Mouse (Mus musculus): ENCODE measurements around the gene Sesn2. TPM values are rescaled to one million over a fixed set of nuclear protein-coding genes. Genes with fewer than 3 reads are reported as not detected.

Gene Sesn2
- total and polyA plus RNA-seq, 3 experiments = 9.6 to 27.5 TPM; not detected in 1

DNA sequence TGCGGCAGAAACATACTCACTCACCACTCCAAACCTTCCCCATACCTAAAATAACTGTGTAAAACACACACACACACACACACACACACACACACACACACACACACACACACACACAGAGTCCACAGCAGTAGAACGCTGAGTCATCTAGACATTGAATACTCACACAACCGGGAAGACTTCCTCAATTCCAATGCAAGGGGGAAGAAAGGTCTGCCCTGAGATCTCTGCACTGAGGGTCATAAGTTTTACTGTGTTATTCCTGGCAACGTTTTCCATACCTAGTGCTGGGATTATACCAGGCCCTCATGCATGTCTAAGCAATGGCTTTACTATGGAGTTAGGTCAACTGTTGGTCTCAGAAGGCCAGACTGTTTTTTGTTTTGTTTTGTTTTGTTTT, 19.0 kb upstream of the Sesn2 start (continued):
- TF ChIP-seq MYC (IDR thresholded peaks at IDR 0.05; ENCODE audit: low read depth, low read length) (no peak), EP300 (IDR thresholded peaks at IDR 0.05; ENCODE audit: low read depth in 1 of 2, low read length in 2 of 2) (peak; percentile 69 to 71), JUND (IDR thresholded peaks at IDR 0.05; ENCODE audit: low read depth, low read length) (0 out of 2 replicates have a peak, but pooled peaks have one; percentile 13), NRF1 (IDR thresholded peaks at IDR 0.05; ENCODE audit: insufficient read depth, low read depth, low read length, poor library complexity, severe bottlenecking) (no peak), GATA1 (IDR thresholded peaks at IDR 0.05; ENCODE audit: low read depth, low read length) (no peak), ELF1 (IDR thresholded peaks at IDR 0.05; ENCODE audit: low read depth, low read length) (0 out of 2 replicates have a peak, but pooled peaks have one; percentile 22), MAFK (IDR thresholded peaks at IDR 0.05; ENCODE audit: borderline replicate concordance, low read depth, low read length) (peak; percentile 93), ETS1 (IDR thresholded peaks at IDR 0.05; ENCODE audit: low read depth, low read length) (peak; percentile 89), MYB (IDR thresholded peaks at IDR 0.05; ENCODE audit: low read depth, low read length) (no peak), TBP (IDR thresholded peaks at IDR 0.05; ENCODE audit: low read depth, low read length) (peak; percentile 25; the same call in 1 of the 2 replicates), ZMIZ1 (IDR thresholded peaks at IDR 0.05; ENCODE audit: low read depth, low read length) (peak; percentile 39; the same call in 1 of the 2 replicates)

DNA sequence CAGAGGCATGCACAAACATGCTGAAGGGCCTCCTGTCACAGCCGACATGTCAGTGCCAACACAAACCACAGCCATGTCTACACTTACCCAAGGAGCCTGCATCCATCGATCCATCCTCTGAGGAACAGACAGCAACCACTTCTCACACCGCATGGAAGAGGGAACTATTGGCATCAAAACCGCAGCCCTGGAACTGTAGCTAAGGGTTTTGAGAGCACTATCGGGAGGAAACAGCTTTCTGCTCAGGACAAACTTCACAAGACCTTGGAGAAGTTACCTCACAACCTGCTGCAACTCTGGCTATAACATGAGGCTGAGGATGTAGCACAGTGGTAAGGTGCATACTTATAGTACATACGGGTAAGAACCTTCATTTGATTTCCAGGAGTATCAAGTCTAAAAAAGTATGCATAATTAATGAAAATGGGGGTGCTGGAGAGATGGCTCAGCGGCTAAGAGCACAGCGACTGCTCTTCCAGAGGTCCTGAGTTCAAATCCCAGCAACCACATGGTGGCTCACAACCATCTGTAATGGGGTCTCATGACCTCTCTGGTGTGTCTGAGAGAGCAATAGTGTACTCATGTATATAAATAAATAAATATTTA, 17.7 kb upstream of the Sesn2 start:
- Histone ChIP-seq H3K36me3 (ENCODE audit: control insufficient read depth in 1 of 2, insufficient read depth in 2 of 2, low read length in 2 of 2) (peaks cover 0 to 42% of the 10 kb centered on the region in 2 experiments; a peak in 2 of 4 replicates), H3K27ac (ENCODE audit: control insufficient read depth, low read depth, low read length) (peak overlapping the region; percentile 8; the same call in 1 of the 2 replicates), H3K4me3 (ENCODE audit: control insufficient read depth in 1 of 2, insufficient read depth in 1 of 2, low read depth in 2 of 2, low read length in 2 of 2) (no peak overlapping the region), H3K4me1 (ENCODE audit: control insufficient read depth in 1 of 2, insufficient read depth in 2 of 2, low read length in 2 of 2) (peaks cover 16 to 49% of the 10 kb centered on the region in 2 experiments), H3K9ac (ENCODE audit: control insufficient read depth, low read depth, low read length, poor library complexity, severe bottlenecking) (no peak overlapping the region), H3K9me3 (replicated peaks; ENCODE audit: insufficient read depth, low read length) (no peaks in the 10 kb centered on the region), H3K27me3 (ENCODE audit: control insufficient read depth in 1 of 2, insufficient read depth in 2 of 2, low read length in 2 of 2) (no peaks in the 10 kb centered on the region), H3K79me2 (ENCODE audit: control insufficient read depth, insufficient read depth, low read length, poor library complexity) (peaks cover 16% of the 10 kb centered on the region)
- DNase-seq (ENCODE audit: low read depth, low spot score) = peak; percentile 89
- TF ChIP-seq ZNF384 (IDR thresholded peaks at IDR 0.05; ENCODE audit: low read depth, low read length) (no peak), JUND (IDR thresholded peaks at IDR 0.05; ENCODE audit: low read depth, low read length) (no peak; the same call in 1 of the 2 replicates), ETS1 (IDR thresholded peaks at IDR 0.05; ENCODE audit: low read depth, low read length) (peak; percentile 55), POLR2AphosphoS2 (IDR thresholded peaks at IDR 0.05; ENCODE audit: low read length) (peak; percentile 71), RCOR1 (IDR thresholded peaks at IDR 0.05; ENCODE audit: low read depth, low read length) (peak; percentile 55; the same call in 1 of the 2 replicates), MAX (IDR thresholded peaks at IDR 0.05; ENCODE audit: low read length) (peak; percentile 36; the same call in 1 of the 2 replicates), USF1 (IDR thresholded peaks at IDR 0.05; ENCODE audit: low read depth, low read length) (no peak), EP300 (IDR thresholded peaks at IDR 0.05; ENCODE audit: low read depth in 1 of 2, low read length in 2 of 2) (peak; percentile 81 to 86), TCF12 (IDR thresholded peaks at IDR 0.05; ENCODE audit: low read depth, low read length) (peak; percentile 74; the same call in 1 of the 2 replicates), GATA1 (IDR thresholded peaks at IDR 0.05; ENCODE audit: low read depth, low read length) (peak; percentile 56), CTCF (IDR thresholded peaks at IDR 0.05 in 2 of 3, conservative IDR thresholded peaks at IDR 0.05 in 1 of 3; ENCODE audit: control insufficient read depth in 1 of 3, insufficient read depth in 1 of 3, low read depth in 2 of 3, low read length in 3 of 3, poor library complexity in 1 of 3, severe bottlenecking in 1 of 3) (no peak), TBP (IDR thresholded peaks at IDR 0.05; ENCODE audit: low read depth, low read length) (peak; percentile 91), NRF1 (IDR thresholded peaks at IDR 0.05; ENCODE audit: insufficient read depth, low read depth, low read length, poor library complexity, severe bottlenecking) (no peak), TAL1 (IDR thresholded peaks at IDR 0.05; ENCODE audit: low read length) (peak; percentile 98)
